Mouse (Mus musculus) gastrocnemius, adult 18-20 months (tissue): ENCODE data around the gene Fam69b. TPM values are rescaled to one million over a fixed set of nuclear protein-coding genes. Genes with fewer than 3 reads are reported as not detected.
A peak's percentile ranks its signal among the peaks of the same experiment; 100 is the strongest.

Experiments used
- DNase-seq: peaks from one replicate; pipeline ENCODE4 v3.0.0; 2021; ENCODE audit warnings: low spot score
- total RNA-seq, 2 experiments: library from RNA; stranded (reverse); gene quantifications; 2 replicates each; pipeline ENCODE4 v1.2.3; 2021

Fam69b gene
- total RNA-seq, 2 experiments from 2014 or later = 1.9 TPM

GRCm38 (mm10) chr2:26597810-26598209 is 30.4 kb upstream of the Fam69b start:
- DNase-seq = no peak

DNA sequence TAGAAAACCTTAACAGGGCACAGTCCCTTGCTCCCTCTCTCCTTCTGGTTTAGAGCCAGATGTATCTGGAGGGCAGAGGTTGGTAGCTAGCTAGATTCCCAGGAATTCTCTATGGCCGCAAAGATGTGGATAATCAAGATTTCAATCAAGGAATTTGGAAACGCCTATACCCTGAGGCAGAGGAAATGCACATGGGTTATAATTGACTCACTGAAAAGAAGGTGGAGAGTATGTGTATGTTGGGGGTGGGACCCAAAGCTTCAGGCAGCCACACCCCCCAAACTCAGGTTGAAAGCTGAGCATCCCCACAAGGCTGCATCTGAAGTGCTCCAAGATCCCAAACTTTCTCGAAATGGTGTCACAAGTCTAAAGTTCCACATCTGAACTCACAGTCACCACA is 29.8 kb upstream of the Fam69b start:
- no peak for DNase-seq

- DNase-seq = no peak
These were observed 28.3 kb upstream of the Fam69b start for GRCm38 (mm10) chr2:26599965-26600364.

DNA sequence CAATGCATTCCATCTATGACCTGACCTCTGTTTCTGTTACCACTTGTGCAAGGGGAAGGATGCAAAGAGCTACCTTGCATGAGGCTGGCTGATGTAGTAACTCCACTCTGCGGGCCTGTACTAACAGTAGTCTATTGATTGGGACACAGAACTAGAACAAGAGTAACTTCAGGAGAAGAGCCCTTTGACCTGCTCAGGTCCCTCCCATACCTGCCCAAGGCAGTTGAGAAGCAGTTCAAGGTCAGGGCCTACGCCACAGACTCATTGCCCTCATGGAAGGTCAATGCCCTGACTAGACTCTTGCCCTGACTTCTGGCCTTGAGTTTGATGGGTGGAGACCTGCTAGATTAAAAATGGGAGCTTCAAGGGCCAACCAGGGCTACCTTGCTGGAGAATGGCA is 27.6 kb upstream of the Fam69b start:
- no peak for DNase-seq

GRCm38 (mm10) chr2:26601595-26601994 is 26.7 kb upstream of the Fam69b start:
- no peak for DNase-seq

- no peak for DNase-seq
These were observed 25.6 kb upstream of the Fam69b start for GRCm38 (mm10) chr2:26602631-26603030.

GRCm38 (mm10) chr2:26603159-26603558 is 25.1 kb upstream of the Fam69b start:
- DNase-seq = no peak

DNA sequence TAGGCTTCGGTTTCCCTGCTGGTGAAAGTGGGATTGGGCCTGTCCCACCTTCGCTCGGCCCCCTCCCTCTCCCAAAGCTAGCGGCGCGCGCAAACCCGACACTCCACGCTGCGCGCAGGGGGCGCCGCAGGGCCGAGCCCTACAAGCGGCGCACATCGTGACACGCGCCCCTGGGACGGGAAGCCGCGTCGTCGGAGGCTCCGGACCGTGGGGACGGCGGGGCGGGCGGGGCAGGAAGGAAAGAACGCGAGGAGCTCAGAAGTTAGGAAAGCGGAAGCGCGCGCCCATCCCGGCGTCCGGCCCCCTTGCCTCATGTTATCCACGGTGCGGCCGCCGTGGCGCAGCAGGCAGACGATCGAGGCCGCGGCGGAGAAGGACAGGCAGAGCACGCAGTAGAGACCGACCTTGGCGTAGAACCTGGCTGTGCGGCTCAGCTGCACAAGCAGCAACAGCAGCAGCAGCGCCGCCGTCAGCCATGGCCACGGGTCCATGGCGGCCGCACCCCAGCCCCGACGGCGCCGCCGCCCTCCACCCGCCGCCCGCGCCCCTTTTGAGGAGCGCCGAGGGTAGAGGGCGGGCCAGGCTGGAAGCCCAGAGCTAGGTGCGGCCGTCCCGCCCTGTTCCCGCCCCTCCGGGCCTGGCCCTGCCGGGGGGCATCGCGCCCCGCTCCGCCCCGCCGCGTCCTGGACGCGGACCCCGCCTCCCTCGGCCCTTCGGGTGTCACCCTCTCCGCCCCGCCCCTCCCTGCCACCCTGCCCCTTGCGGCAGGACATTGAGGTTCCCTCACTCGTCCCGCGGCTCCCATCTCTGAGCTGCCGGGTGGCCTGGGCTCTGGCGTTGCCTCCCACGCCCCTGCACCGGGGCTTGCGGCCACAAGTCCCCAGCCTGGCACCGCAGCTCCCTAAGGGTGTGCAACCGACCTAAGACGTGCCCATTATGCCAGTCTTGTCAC is 24.3 kb upstream of the Fam69b start, which contains the start of gene Agpat2:
TSS of gene Agpat2 (minus strand) at position 698 of the 952 bp plus-strand sequence.
- DNase-seq = peak; percentile 61

- no peak for DNase-seq
These were observed 22.9 kb upstream of the Fam69b start for GRCm38 (mm10) chr2:26605331-26605730.

GRCm38 (mm10) chr2:26606579-26606978 is 21.7 kb upstream of the Fam69b start:
- DNase-seq = no peak

- no peak for DNase-seq
These were observed 21.0 kb upstream of the Fam69b start for GRCm38 (mm10) chr2:26607056-26607910.

- DNase-seq = no peak
These were observed 19.5 kb upstream of the Fam69b start for GRCm38 (mm10) chr2:26608781-26609180.

- peak; percentile 59 for DNase-seq
These were observed 19.0 kb upstream of the Fam69b start for GRCm38 (mm10) chr2:26609261-26609661.

- DNase-seq = no peak
These were observed 17.7 kb upstream of the Fam69b start for GRCm38 (mm10) chr2:26610526-26610925.

GRCm38 (mm10) chr2:26611054-26611453 is 17.2 kb upstream of the Fam69b start:
- DNase-seq = no peak

- no peak for DNase-seq
These were observed 16.4 kb upstream of the Fam69b start for GRCm38 (mm10) chr2:26611896-26612295.

DNA sequence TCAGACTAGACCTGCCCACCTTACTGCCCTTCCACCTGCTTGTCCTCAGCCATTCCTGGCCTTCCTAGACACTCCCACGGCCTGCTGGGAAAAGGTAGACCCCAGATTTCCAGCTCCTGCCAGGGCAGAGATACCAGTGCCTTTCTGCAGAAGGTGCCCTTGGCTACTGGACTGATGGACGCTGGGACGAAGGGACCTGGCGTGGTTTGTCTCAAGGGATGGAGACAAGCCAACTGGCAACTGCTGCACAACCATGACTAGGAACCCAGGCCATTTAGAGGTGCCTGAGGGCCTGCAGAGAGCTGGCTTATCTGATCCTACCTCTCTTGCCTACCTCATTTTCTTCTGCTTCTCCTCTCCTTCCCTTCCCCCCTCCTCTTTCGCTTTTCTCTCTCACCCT is 13.4 kb upstream of the Fam69b start:
- no peak for DNase-seq

- DNase-seq = no peak
These were observed 12.7 kb upstream of the Fam69b start for GRCm38 (mm10) chr2:26615459-26616124.

DNA sequence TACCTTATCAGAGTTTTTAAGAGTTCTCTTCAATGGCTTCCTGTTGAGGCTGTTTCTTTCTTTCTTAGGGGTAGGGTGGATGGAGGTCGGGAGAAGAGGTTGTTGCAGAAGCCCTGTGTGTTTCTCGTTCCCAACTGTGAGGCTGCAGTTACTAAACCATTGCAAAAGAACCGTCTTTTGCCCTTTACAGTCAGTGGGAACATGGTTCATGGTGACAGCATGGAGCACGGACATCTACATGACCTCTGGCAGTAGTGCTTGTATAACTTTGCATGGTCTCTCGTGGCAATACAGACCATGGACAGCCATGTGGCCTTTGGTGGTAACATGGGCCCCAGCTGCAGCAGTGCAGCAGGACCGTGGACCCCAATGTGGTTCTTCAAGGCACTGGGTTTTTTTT is 10.9 kb upstream of the Fam69b start:
- DNase-seq = no peak

DNA sequence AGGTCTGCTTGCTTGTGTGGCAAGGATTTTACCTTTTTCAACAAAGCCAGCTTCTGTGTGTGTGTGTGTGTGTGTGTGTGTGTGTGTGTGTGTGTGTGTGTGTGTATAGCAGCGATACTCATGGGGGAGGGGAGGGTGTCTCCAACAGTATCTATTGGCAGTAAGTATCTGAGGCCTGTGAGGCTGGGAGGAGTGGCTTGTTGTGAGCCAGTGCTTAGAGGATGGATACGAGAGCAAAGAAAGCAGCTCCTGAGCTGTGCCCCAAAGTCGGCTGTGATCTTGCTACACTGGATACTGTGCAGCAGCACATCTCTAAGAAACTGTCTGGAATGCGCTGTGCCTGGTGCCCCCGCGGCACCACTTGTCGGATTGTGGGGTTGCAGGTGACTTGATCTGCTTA is 10.3 kb upstream of the Fam69b start:
- no peak for DNase-seq

- DNase-seq = no peak
These were observed 7.0 kb upstream of the Fam69b start for GRCm38 (mm10) chr2:26621246-26621645.

DNA sequence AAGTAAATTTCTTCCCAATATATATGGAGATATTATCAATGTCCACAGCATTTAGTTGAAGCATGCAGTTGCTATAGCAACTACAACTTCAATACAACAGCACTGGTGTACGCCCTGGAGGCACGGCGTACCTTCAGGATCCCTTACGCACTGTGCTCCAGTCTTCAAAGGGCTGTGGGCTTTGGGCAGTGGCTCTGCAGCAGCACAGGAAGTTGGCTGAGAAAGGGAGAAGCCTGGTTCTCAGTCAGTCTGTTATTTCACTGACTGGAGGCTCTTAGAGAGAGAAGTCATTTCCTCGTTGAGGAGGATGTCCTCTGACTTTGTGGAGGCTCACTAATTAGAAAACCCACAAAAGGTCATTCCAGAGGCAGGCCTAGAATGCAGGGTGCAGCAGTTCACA is 5.3 kb upstream of the Fam69b start:
- no peak for DNase-seq
